Mouse (Mus musculus): Measurements from ENCODE around the gene Lpp. TPM values are rescaled to one million over a fixed set of nuclear protein-coding genes. Genes with fewer than 3 reads are reported as not detected.

Gene Lpp
- polyA plus RNA-seq, 1 experiment from 2014 or later = 45.3 TPM

DNA sequence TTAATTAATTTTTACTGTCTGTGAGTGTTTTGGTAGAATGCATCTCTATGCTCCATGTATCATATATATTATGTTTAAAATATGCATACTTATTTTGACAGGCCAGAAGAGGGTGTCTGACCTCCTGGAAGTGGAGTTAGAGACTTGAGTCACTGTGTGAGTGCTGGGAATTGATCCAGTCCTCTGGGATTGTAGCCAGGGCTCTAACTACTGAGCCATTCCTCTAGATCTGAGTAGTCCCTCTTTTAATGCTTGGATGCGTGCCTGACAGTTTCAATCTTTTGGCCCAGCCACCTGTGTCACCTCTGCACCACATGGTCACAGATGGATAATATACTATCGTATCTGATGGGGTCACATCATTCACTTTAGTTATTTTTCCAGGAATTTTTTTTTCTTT is 138.4 kb downstream of the Lpp start:
- DNase-seq (ENCODE audit: low spot score) = no peak
- Histone ChIP-seq H3K36me3 (no peaks in the 10 kb centered on the region), H3K4me3 (no peak overlapping the region), H3K9me3 (replicated peaks) (no peaks in the 10 kb centered on the region), H3K4me1 (no peaks in the 10 kb centered on the region), H3K27ac (no peak overlapping the region), H3K27me3 (ENCODE audit: low read depth, poor library complexity, severe bottlenecking) (no peaks in the 10 kb centered on the region)
- WGBS = 90% methylated on average over 2 of the region's 2 CpGs

DNA sequence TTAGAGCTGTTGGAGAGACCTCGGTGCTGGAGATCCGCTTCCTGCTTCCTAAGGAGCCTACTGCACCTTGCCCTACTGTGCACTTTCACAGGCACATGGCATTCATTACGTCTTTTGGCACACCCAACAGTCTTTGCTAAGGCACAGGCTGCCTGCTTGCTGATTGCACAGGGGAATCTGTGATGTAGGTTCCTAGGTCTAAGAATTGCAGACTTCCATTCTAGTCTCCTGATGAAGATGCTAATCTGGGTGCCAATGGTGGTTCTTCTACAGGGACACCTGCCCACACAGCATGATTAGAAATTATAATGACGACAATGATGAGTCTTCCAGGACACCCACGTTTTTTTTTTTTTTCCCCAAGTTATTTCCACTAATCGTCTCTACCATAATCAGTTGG is 141.9 kb downstream of the Lpp start:
- no peaks in the 10 kb centered on the region for H3K27me3 ChIP-seq (ENCODE audit: low read depth, poor library complexity, severe bottlenecking)
- no peak overlapping the region for H3K4me3 ChIP-seq
- no peak overlapping the region for H3K27ac ChIP-seq
- no peak for DNase-seq (ENCODE audit: low spot score)
- WGBS = 91% methylated on average over 6 of the region's 6 CpGs
- no peaks in the 10 kb centered on the region for H3K9me3 ChIP-seq (replicated peaks)
- no peaks in the 10 kb centered on the region for H3K4me1 ChIP-seq
- H3K36me3 ChIP-seq = no peaks in the 10 kb centered on the region

DNA sequence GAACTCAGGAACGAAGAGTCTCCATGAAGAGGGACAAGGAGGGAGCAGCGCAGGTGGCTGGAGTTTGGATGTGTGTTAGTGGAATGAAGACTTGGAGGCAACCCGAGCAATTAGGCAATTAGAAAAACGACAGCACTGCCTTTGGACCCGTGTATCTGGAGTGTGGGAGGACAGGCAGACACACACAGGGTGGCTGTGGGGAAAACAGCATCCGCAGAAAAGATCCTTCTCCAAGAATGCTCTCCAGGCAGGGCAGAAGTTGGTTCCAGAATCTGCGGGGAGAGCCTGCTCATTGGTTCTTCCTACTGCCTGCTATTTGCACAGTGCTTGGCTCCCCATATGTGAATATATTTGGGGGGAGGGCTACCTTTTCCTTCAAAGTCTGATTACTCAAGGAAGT is 143.0 kb downstream of the Lpp start:
- WGBS = 74% methylated on average over 7 of the region's 7 CpGs
- no peaks in the 10 kb centered on the region for H3K4me1 ChIP-seq

DNA sequence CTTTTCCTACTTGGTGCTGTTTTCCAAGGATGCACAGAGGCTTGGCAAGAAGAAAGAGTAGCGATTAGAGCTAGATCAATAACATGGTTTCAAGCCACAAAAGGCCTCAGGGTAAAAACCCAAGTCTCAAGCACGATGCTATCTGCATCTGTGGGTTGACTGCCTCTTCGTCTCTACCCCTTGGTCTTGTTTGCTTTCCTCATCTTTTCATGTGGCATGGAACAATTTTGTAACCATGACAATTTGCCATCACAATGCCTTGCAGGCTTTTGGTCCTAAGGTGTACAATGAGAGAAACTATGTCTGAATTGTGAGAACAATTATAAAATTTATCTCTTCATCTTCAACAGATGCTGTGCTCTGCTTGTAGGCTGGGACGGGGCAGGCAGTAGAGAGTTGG is 145.7 kb downstream of the Lpp start:
- Histone ChIP-seq H3K27ac (no peak overlapping the region), H3K27me3 (ENCODE audit: low read depth, poor library complexity, severe bottlenecking) (no peaks in the 10 kb centered on the region), H3K4me1 (no peaks in the 10 kb centered on the region), H3K36me3 (no peaks in the 10 kb centered on the region), H3K4me3 (no peak overlapping the region), H3K9me3 (replicated peaks) (no peaks in the 10 kb centered on the region)
- 90% methylated on average over 4 of the region's 4 CpGs for whole genome bisulfite sequencing
- no peak for DNase-seq (ENCODE audit: low spot score)

More for the DNA sequence above, 143.0 kb downstream of the Lpp start:
- no peak for DNase-seq (ENCODE audit: low spot score)
- no peaks in the 10 kb centered on the region for H3K27me3 ChIP-seq (ENCODE audit: low read depth, poor library complexity, severe bottlenecking)
- H3K36me3 ChIP-seq = no peaks in the 10 kb centered on the region
- H3K9me3 ChIP-seq (replicated peaks) = no peaks in the 10 kb centered on the region
- H3K27ac ChIP-seq = no peak overlapping the region
- H3K4me3 ChIP-seq = no peak overlapping the region

DNA sequence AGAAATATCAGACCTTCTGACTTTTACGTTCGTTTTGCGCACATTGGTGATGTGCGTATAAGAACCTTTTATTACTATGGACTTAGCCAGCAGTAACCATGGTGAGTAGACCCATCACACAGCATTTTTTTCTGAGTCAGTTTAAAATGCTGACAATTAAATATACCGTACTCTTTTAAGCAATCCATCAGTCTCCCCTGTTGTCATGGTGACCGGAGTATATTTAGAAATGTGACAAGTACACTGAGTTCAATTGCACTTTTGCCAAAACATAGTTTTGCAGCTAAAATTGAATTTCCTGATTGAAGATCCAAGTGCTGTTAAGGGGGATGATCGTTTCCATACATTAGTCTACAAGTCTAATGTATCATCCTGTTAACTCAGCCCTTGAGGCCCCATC is 149.6 kb downstream of the Lpp start:
- no peaks in the 10 kb centered on the region for H3K36me3 ChIP-seq
- no peak overlapping the region for H3K4me3 ChIP-seq
- no peaks in the 10 kb centered on the region for H3K27me3 ChIP-seq (ENCODE audit: low read depth, poor library complexity, severe bottlenecking)
- no peaks in the 10 kb centered on the region for H3K4me1 ChIP-seq
- no peak for DNase-seq (ENCODE audit: low spot score)
- H3K9me3 ChIP-seq (replicated peaks) = no peaks in the 10 kb centered on the region
- H3K27ac ChIP-seq = no peak overlapping the region
- 94% methylated on average over 7 of the region's 7 CpGs for WGBS

DNA sequence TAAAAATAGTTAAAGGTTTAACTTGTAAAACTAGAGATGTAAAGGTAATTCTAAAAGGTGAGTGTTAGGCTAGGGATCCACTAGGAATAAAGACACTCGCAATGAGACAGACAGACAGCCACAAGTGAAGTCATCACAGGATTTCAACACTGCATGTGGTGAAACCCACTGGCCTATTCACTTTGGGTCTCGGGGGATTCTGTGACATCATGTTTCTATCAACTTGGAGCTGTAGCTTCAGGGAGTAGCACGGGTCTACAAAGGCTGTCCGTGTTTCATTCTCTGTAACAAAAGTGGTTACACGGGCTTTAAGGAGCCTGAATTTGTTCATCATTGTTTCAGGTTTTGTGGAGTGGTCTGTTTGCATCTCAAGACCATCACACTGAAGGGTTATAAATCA is 152.1 kb downstream of the Lpp start:
- H3K27ac ChIP-seq = no peak overlapping the region
- no peaks in the 10 kb centered on the region for H3K9me3 ChIP-seq (replicated peaks)
- no peak overlapping the region for H3K4me3 ChIP-seq
- H3K27me3 ChIP-seq (ENCODE audit: low read depth, poor library complexity, severe bottlenecking) = no peaks in the 10 kb centered on the region
- H3K36me3 ChIP-seq = no peaks in the 10 kb centered on the region
- no peaks in the 10 kb centered on the region for H3K4me1 ChIP-seq
- WGBS = 93% methylated on average over 5 of the region's 5 CpGs
- no peak for DNase-seq (ENCODE audit: low spot score)

DNA sequence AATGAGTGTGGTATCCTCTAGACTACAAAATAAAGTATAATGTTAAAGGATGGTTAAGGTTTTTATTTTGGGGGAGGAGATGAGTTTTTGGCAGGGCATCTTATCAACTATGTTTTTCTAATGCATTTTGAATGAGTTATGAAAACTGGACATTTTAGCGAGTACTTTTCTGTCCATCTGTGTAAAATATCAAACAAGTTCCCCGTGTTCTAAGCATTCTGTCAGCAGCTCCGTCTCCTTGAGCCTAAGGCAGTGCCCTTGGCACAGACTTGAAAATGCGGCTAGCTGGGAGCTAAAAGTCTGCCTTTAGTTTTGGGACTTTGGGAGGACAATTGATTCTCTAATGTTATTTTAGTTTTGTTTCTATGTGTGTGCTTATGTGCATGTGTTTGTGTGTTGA is 165.2 kb downstream of the Lpp start:
- Histone ChIP-seq H3K27ac (no peak overlapping the region), H3K27me3 (ENCODE audit: low read depth, poor library complexity, severe bottlenecking) (no peaks in the 10 kb centered on the region), H3K4me1 (no peaks in the 10 kb centered on the region; the same call in 1 of the 2 replicates), H3K9me3 (replicated peaks) (no peaks in the 10 kb centered on the region), H3K36me3 (0 out of 2 replicates have a peak, but pooled peaks cover 3% of the 10 kb centered on the region), H3K4me3 (no peak overlapping the region)
- no peak for DNase-seq (ENCODE audit: low spot score)
- WGBS = 92% methylated on average over 4 of the region's 4 CpGs

DNA sequence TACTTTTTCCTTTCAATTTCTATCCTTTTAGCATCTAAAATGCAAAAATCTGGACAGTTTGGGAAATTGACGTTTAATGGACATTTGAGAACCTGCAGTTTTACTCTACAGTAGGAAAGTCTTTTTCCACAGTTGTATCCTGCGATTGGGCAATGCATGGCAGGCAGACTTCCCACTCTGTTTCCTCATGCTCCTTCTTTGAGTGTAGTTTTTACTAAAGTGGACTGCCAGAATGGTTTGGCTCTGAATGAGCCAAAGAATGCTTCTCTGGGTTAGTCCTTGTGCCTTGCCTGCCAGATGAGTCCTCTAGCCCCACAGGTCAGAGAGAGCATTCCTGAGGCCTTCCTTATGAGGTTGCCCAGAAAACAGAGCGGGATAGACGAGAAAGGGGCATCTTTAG is 166.5 kb downstream of the Lpp start:
- 92% methylated on average over 4 of the region's 4 CpGs for WGBS
- no peak overlapping the region for H3K27ac ChIP-seq

DNA sequence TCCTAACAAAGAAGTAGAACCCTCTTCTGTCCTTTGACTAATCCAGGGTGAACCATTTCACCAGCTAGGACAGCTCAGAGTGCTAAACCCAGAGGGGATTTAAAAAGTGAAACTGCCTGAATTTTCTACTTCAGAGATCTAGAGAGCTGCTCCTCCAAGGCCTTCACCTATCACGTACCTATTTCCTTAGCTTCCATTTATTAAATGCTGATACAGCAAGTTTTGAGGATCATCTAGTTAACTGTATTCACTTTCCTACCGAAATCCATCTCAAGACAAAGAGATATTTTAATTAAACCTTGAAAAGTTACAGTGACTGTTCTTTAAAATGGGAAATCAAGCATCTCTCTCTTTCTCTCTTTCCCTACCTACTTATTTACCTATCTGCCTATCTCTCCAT is 167.7 kb downstream of the Lpp start:
- no peaks in the 10 kb centered on the region for H3K9me3 ChIP-seq (replicated peaks)
- H3K27ac ChIP-seq = no peak overlapping the region
- H3K4me3 ChIP-seq = no peak overlapping the region
- no peak for DNase-seq (ENCODE audit: low spot score)
- 93% methylated on average over 2 of the region's 2 CpGs for WGBS
- no peaks in the 10 kb centered on the region for H3K27me3 ChIP-seq (ENCODE audit: low read depth, poor library complexity, severe bottlenecking)
- H3K4me1 ChIP-seq = peaks cover 17% of the 10 kb centered on the region
- H3K36me3 ChIP-seq = no peaks in the 10 kb centered on the region

More for the DNA sequence above, 166.5 kb downstream of the Lpp start:
- DNase-seq (ENCODE audit: low spot score) = no peak
- Histone ChIP-seq H3K36me3 (0 out of 2 replicates have a peak, but pooled peaks cover 3% of the 10 kb centered on the region), H3K27me3 (ENCODE audit: low read depth, poor library complexity, severe bottlenecking) (no peaks in the 10 kb centered on the region), H3K9me3 (replicated peaks) (no peaks in the 10 kb centered on the region), H3K4me3 (no peak overlapping the region), H3K4me1 (peaks cover 7% of the 10 kb centered on the region)

DNA sequence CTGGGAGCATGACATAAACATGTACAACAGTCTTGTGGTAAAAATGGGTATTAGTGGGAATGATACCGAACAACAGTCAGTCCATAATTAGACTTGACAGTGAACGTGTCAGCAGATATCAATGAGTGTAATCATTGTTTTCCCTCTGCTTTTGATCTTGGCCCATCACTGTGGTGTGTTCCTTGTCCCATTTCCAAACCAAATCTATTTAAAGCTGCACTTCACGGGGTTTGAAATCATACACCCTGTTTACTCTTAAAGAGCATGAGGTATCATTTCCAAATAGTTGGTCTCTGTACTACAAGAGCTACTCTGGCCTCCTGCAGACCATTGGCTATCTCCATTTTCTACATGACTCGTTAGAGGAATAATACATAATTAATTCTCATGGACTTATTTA is 168.3 kb downstream of the Lpp start:
- Histone ChIP-seq H3K27ac (no peak overlapping the region), H3K4me1 (peaks cover 21% of the 10 kb centered on the region), H3K27me3 (ENCODE audit: low read depth, poor library complexity, severe bottlenecking) (no peaks in the 10 kb centered on the region), H3K4me3 (no peak overlapping the region), H3K36me3 (no peaks in the 10 kb centered on the region), H3K9me3 (replicated peaks) (no peaks in the 10 kb centered on the region)
- DNase-seq (ENCODE audit: low spot score) = no peak
- 93% methylated on average over 4 of the region's 4 CpGs for WGBS

DNA sequence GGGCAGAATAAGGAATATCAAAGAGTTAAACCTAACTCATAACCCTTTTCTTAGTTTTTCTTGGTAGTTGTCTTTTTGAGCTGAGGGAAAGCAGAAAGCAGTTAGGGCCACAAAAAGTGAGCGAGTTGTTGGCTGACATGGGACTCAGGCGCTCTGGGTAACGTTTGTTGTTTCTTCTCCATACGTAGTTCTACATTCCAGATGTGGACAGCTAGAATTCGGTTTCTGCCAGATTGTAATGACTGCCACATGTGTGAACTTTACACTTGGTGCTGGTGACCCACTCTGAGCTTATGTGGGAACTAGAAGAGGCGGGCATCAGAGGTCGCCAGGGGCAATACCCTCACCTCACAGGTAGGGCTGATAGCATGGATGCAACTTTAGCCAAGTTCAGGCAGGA is 172.0 kb downstream of the Lpp start:
- Histone ChIP-seq H3K9me3 (replicated peaks) (no peaks in the 10 kb centered on the region), H3K27ac (no peak overlapping the region; the same call in 1 of the 2 replicates), H3K4me1 (peaks cover 21% of the 10 kb centered on the region), H3K36me3 (no peaks in the 10 kb centered on the region), H3K4me3 (no peak overlapping the region), H3K27me3 (ENCODE audit: low read depth, poor library complexity, severe bottlenecking) (no peaks in the 10 kb centered on the region)
- DNase-seq (ENCODE audit: low spot score) = peak; percentile 34
- 50% methylated on average over 7 of the region's 7 CpGs for WGBS

DNA sequence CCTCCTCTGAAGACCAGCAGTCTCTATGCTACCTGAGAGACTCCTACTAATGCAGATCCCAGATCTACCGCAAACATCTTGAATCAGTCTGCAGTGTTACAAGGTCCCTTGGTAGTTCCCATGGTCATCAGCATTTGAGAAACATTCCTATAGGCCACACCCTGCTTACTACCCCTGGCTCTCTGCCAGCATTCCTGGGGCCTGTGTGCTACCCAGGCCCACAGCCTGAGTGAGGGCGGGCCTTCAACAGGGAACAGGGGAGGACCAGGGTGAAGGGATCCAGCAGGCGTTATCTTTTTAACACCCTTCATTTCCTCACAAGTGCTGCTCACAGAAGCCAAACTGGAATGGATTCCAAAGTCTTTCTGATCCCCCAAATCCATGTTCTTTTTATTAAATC is 173.0 kb downstream of the Lpp start:
- H3K36me3 ChIP-seq = no peaks in the 10 kb centered on the region
- no peaks in the 10 kb centered on the region for H3K27me3 ChIP-seq (ENCODE audit: low read depth, poor library complexity, severe bottlenecking)
- peaks cover 21% of the 10 kb centered on the region for H3K4me1 ChIP-seq
- H3K27ac ChIP-seq = no peak overlapping the region
- DNase-seq (ENCODE audit: low spot score) = no peak
- 73% methylated on average over 3 of the region's 3 CpGs for WGBS
- H3K4me3 ChIP-seq = no peak overlapping the region
- H3K9me3 ChIP-seq (replicated peaks) = no peaks in the 10 kb centered on the region

DNA sequence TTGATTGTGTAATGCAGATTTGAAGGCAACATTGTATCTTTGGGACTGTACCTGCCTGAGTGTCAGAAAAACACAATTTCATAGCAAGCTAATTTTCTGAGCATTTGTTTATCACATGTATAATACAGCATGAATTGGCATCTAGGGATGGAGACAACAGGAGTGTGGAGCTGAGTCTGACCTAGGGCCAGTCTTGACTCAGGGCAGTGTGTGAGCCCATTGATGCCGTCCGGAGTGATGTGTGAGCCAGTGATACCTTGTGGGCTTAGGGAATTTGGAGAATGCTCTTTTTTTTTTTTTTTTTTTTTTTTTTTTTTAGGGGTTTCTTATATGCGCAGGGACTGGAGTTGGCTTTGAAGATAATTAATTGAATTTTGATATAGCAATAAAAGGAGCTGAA is 174.3 kb downstream of the Lpp start:
- H3K36me3 ChIP-seq = no peaks in the 10 kb centered on the region
- 90% methylated on average over 3 of the region's 3 CpGs for WGBS
- no peak overlapping the region for H3K27ac ChIP-seq
- H3K27me3 ChIP-seq (ENCODE audit: low read depth, poor library complexity, severe bottlenecking) = no peaks in the 10 kb centered on the region
- DNase-seq (ENCODE audit: low spot score) = no peak
- H3K4me1 ChIP-seq = peaks cover 21% of the 10 kb centered on the region
- no peak overlapping the region for H3K4me3 ChIP-seq
- no peaks in the 10 kb centered on the region for H3K9me3 ChIP-seq (replicated peaks)

DNA sequence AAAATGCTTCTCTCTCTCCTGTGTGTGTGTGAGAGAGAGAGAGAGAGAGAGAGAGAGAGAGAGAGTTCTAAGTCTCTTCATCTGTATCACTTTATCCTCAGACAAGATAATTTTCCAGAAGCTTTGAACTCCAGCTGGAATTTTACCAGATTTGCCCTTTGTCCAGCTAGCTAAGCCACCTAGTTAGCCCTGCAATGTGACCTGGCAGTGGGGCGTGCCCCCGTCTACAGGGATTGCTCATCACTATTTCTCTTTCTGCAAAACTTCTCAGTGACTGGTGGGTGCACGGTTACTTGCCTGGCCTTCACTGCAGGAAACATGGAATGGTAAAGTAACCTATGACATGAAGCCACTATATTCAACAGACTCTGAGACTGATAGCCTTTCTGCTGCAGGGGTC is 174.8 kb downstream of the Lpp start:
- peaks cover 21% of the 10 kb centered on the region for H3K4me1 ChIP-seq
- no peak overlapping the region for H3K4me3 ChIP-seq
- WGBS = 75% methylated on average over 3 of the region's 3 CpGs
- H3K36me3 ChIP-seq = no peaks in the 10 kb centered on the region
- H3K27ac ChIP-seq = no peak overlapping the region
- no peaks in the 10 kb centered on the region for H3K27me3 ChIP-seq (ENCODE audit: low read depth, poor library complexity, severe bottlenecking)
- no peak for DNase-seq (ENCODE audit: low spot score)
- H3K9me3 ChIP-seq (replicated peaks) = no peaks in the 10 kb centered on the region

All from limb, embryonic 10.5 days (tissue).